In genomic region chr6:119657418-119658178, GRCm38 (mm10) we compare ENCODE assay signal across 33 mouse cellular contexts.
"Had no signal": no experiment of that assay in that cellular context is flagged by ENCODE, and none has a peak within 500 bp of the region (broad histone marks: within the 10 kb centered on the region; RNA-seq: fewer than 3 reads in every experiment).

No protein-coding gene starts in this region.

- H3K27me3 ChIP-seq: limb, embryonic 12.5 days; limb, embryonic 13.5 days; limb, embryonic 15.5 days; liver, embryonic 12.5 days; liver, embryonic 13.5 days; liver, embryonic 15.5 days; lung, embryonic 15.5 days; megakaryocyte, embryonic 14.5 days; midbrain, embryonic 12.5 days; midbrain, embryonic 13.5 days; midbrain, embryonic 15.5 days; neural tube, embryonic 12.5 days; neural tube, embryonic 13.5 days had no signal

- H3K27ac ChIP-seq: limb, embryonic 10.5 days; limb, embryonic 13.5 days; limb, embryonic 15.5 days; liver, embryonic 12.5 days; liver, embryonic 13.5 days; liver, embryonic 14.5 days; liver, embryonic 15.5 days; lung, embryonic 15.5 days; macrophage; midbrain, embryonic 10.5 days; midbrain, embryonic 12.5 days; midbrain, embryonic 13.5 days; midbrain, embryonic 15.5 days; neural tube, embryonic 12.5 days; neural tube, embryonic 13.5 days had no signal

- H3K36me3 ChIP-seq: limb, embryonic 10.5 days; limb, embryonic 12.5 days; limb, embryonic 13.5 days; limb, embryonic 15.5 days; liver, embryonic 12.5 days; liver, embryonic 13.5 days; liver, embryonic 15.5 days; lung, embryonic 15.5 days; midbrain, embryonic 10.5 days; midbrain, embryonic 12.5 days; midbrain, embryonic 13.5 days; midbrain, embryonic 15.5 days; neural tube, embryonic 12.5 days; neural tube, embryonic 13.5 days had no signal

- H3K9ac ChIP-seq: limb, embryonic 12.5 days; limb, embryonic 13.5 days; limb, embryonic 15.5 days; liver, embryonic 12.5 days; liver, embryonic 13.5 days; liver, embryonic 14.5 days; liver, embryonic 15.5 days; liver, postnatal 0 days; lung, embryonic 14.5 days; lung, embryonic 15.5 days; midbrain, embryonic 12.5 days; midbrain, embryonic 13.5 days; midbrain, embryonic 15.5 days; neural tube, embryonic 12.5 days; neural tube, embryonic 13.5 days had no signal

- H3K9me3 ChIP-seq: limb, embryonic 10.5 days; limb, embryonic 12.5 days; limb, embryonic 13.5 days; limb, embryonic 15.5 days; liver, embryonic 12.5 days; liver, embryonic 13.5 days; liver, embryonic 15.5 days; lung, embryonic 15.5 days; megakaryocyte, embryonic 14.5 days; midbrain, embryonic 10.5 days; midbrain, embryonic 12.5 days; midbrain, embryonic 13.5 days; midbrain, embryonic 15.5 days; neural tube, embryonic 12.5 days; neural tube, embryonic 13.5 days had no signal

- ATAC-seq: liver, embryonic 12.5 days; liver, postnatal 0 days; lung, postnatal 0 days; midbrain, embryonic 13.5 days; midbrain, embryonic 15.5 days; midbrain, embryonic 16.5 days had no signal

- H3K4me2 ChIP-seq: limb, embryonic 12.5 days; limb, embryonic 13.5 days; limb, embryonic 15.5 days; liver, embryonic 11.5 days; liver, embryonic 12.5 days; liver, embryonic 13.5 days; liver, embryonic 15.5 days; lung, embryonic 14.5 days; lung, embryonic 15.5 days; midbrain, embryonic 11.5 days; midbrain, embryonic 12.5 days; midbrain, embryonic 13.5 days; midbrain, embryonic 15.5 days; neural tube, embryonic 12.5 days; neural tube, embryonic 13.5 days had no signal

- DNase-seq: left cerebral cortex, postnatal 4 days; liver; liver, embryonic 13.5 days; liver, postnatal 0 days; lung, adult 18-20 months; lung, adult 2 months; lung, embryonic 14.5 days; lung, postnatal 10 days; lung, postnatal 14 days; lung, postnatal 36 days; lung, postnatal 4 days; midbrain, embryonic 14.5 days had no signal

- H3K4me3 ChIP-seq: limb, embryonic 10.5 days; limb, embryonic 12.5 days; limb, embryonic 13.5 days; limb, embryonic 15.5 days; liver, embryonic 12.5 days; liver, embryonic 13.5 days; liver, embryonic 15.5 days; lung, embryonic 15.5 days; megakaryocyte, embryonic 14.5 days; midbrain, embryonic 10.5 days; midbrain, embryonic 12.5 days; midbrain, embryonic 13.5 days; midbrain, embryonic 15.5 days; myocyte; neural tube, embryonic 12.5 days; neural tube, embryonic 13.5 days had no signal

- H3K4me1 ChIP-seq: liver, embryonic 12.5 days; liver, embryonic 13.5 days; liver, embryonic 15.5 days; lung, embryonic 15.5 days; midbrain, embryonic 10.5 days; midbrain, embryonic 12.5 days; midbrain, embryonic 13.5 days; midbrain, embryonic 15.5 days; neural tube, embryonic 12.5 days; neural tube, embryonic 13.5 days had no signal
